12 mouse cellular contexts compared by ENCODE assay signal in genomic region chr17:32268540-32268960, GRCm38 (mm10). TPM values are rescaled to one million over a fixed set of nuclear protein-coding genes. Genes with fewer than 3 reads are reported as not detected.
A peak's percentile ranks its signal among the peaks of the same experiment; 100 is the strongest.
DNase-seq lines count a peak whose midpoint lies in the region; ATAC-seq and TF ChIP-seq lines count a peak whose summit lies in the region.
"Had no signal": no experiment of that assay in that cellular context is flagged by ENCODE, and none has a peak within 500 bp of the region (broad histone marks: within the 10 kb centered on the region; RNA-seq: fewer than 3 reads in every experiment).

No protein-coding gene starts in this region.

- 40% methylated on average over 3 of the region's 3 CpGs for WGBS in heart, postnatal 0 days
- 87% methylated on average over 3 of the region's 3 CpGs for WGBS in heart, embryonic 12.5 days
- WGBS in intestine, embryonic 15.5 days = 88% methylated on average over 3 of the region's 3 CpGs

- peaks cover 3% of the 10 kb centered on the region; the same call in 1 of the 2 replicates for H3K36me3 ChIP-seq in heart, postnatal 0 days (replicated peaks; ENCODE audit: control insufficient read depth, insufficient read depth, low read length)
- no peaks in the 10 kb centered on the region; the same call in 1 of the 2 replicates for H3K36me3 ChIP-seq in heart, embryonic 12.5 days
- H3K36me3 ChIP-seq in intestine, embryonic 15.5 days = no peaks in the 10 kb centered on the region

- TF ChIP-seq EP300 in heart, postnatal 0 days (IDR thresholded peaks at IDR 0.05; ENCODE audit: low read depth) = no peak

- no peaks in the 10 kb centered on the region for H3K9me3 ChIP-seq in heart, postnatal 0 days (replicated peaks; ENCODE audit: control insufficient read depth, low read length)
- no peaks in the 10 kb centered on the region for H3K9me3 ChIP-seq in heart, embryonic 12.5 days (replicated peaks)
- no peaks in the 10 kb centered on the region for H3K9me3 ChIP-seq in intestine, embryonic 15.5 days

- peak overlapping the region; percentile 75 for H3K27ac ChIP-seq in heart, postnatal 0 days (ENCODE audit: low read depth)
- H3K27ac ChIP-seq in heart, embryonic 12.5 days (ENCODE audit: poor library complexity, severe bottlenecking) = no peak overlapping the region
- H3K27ac ChIP-seq in intestine, embryonic 15.5 days = no peak overlapping the region
- H3K27ac ChIP-seq: left cerebral cortex, adult 2 months had no signal

- peaks cover 47% of the 10 kb centered on the region for H3K4me1 ChIP-seq in heart, postnatal 0 days (ENCODE audit: control insufficient read depth, insufficient read depth)
- H3K4me1 ChIP-seq in heart, embryonic 12.5 days (replicated peaks) = peaks cover 25% of the 10 kb centered on the region
- H3K4me1 ChIP-seq in intestine, embryonic 15.5 days (replicated peaks) = no peaks in the 10 kb centered on the region

- no peak overlapping the region for H3K4me3 ChIP-seq in heart, postnatal 0 days (ENCODE audit: low read depth, low read length)
- no peak overlapping the region for H3K4me3 ChIP-seq in heart, embryonic 12.5 days
- no peak overlapping the region for H3K4me3 ChIP-seq in intestine, embryonic 15.5 days (replicated peaks)
- H3K4me3 ChIP-seq: left cerebral cortex, adult 2 months had no signal

- no peaks in the 10 kb centered on the region for H3K27me3 ChIP-seq in heart, postnatal 0 days (ENCODE audit: control insufficient read depth, insufficient read depth, low read length)
- no peaks in the 10 kb centered on the region for H3K27me3 ChIP-seq in heart, embryonic 12.5 days (replicated peaks)
- no peaks in the 10 kb centered on the region for H3K27me3 ChIP-seq in intestine, embryonic 15.5 days (replicated peaks)

- 0 out of 2 replicates have a peak overlapping the region, but pooled peaks have one; percentile 6 for H3K4me2 ChIP-seq in heart, postnatal 0 days (ENCODE audit: low read depth, low read length)
- H3K4me2 ChIP-seq in heart, embryonic 12.5 days = no peak overlapping the region
- H3K4me2 ChIP-seq in intestine, embryonic 15.5 days (replicated peaks) = no peak overlapping the region

- ATAC-seq in heart, postnatal 0 days (ENCODE audit: insufficient read depth, low read depth) = peak; percentile 85
- ATAC-seq in heart, embryonic 12.5 days (ENCODE audit: insufficient number of reproducible peaks, low FRiP score) = no peak
- no peak for ATAC-seq in intestine, embryonic 15.5 days
- ATAC-seq: intestine, postnatal 0 days had no signal

- no peak for TF ChIP-seq CTCF in heart, postnatal 0 days (IDR thresholded peaks at IDR 0.05; ENCODE audit: low read depth)

- no peak overlapping the region for H3K9ac ChIP-seq in heart, postnatal 0 days (replicated peaks; ENCODE audit: low read depth, low read length)
- H3K9ac ChIP-seq in heart, embryonic 12.5 days = no peak overlapping the region
- no peak overlapping the region for H3K9ac ChIP-seq in intestine, embryonic 15.5 days

- peak; percentile 74 for DNase-seq in heart, postnatal 0 days (ENCODE audit: low spot score)
- peak; percentile 50 for DNase-seq in 416B (ENCODE audit: low read depth)
- peak; percentile 69 for DNase-seq in adrenal gland, adult 8-10 months
- peak; percentile 39 to 79 for DNase-seq in cerebellum, postnatal 14 days
- no peak for DNase-seq in spleen, adult 18-20 months
- DNase-seq in kidney, postnatal 4 days = no peak
- DNase-seq: lung, adult 2 months; right cerebral cortex, postnatal 4 days had no signal

RNA-seq across cellular contexts. Expression of gene Brd4, which starts 16.0 kb away (rescaled TPM):
- 13.0 and 15.0 TPM in 2 replicates for total RNA-seq in heart, postnatal 0 days (2014; rRNA removed; ENCODE audit: low replicate concordance)
- 26.8 and 28.1 TPM in 2 replicates for polyA plus RNA-seq in heart, postnatal 0 days (2015; fragmentation: Nextera tagmentation; extraction: Ambion mirVana)
- polyA plus RNA-seq in heart, embryonic 12.5 days (2016; fragmentation: Nextera tagmentation; extraction: Ambion mirVana) = 72.6 and 76.6 TPM in 2 replicates
- total RNA-seq in adrenal gland, adult 8-10 months (2022) = 100 to 1,000 TPM in 3 of 4 experiments, 10 to 100 TPM in 1; 95.4 to 135 (median 109) TPM
- polyA plus RNA-seq in intestine, embryonic 15.5 days (2015; fragmentation: Nextera tagmentation; extraction: Ambion mirVana) = 68.1 and 70.5 TPM in 2 replicates

RNA-seq across cellular contexts. Expression of gene Akap8, which starts 52.5 kb away (rescaled TPM):
- total RNA-seq in heart, postnatal 0 days (2014; rRNA removed; ENCODE audit: low replicate concordance) = 65.8 and 110 TPM in 2 replicates
- polyA plus RNA-seq in heart, postnatal 0 days (2015; fragmentation: Nextera tagmentation; extraction: Ambion mirVana) = 31.0 and 40.2 TPM in 2 replicates
- 85.1 and 88.9 TPM in 2 replicates for polyA plus RNA-seq in heart, embryonic 12.5 days (2016; fragmentation: Nextera tagmentation; extraction: Ambion mirVana)
- total RNA-seq in adrenal gland, adult 8-10 months (2022) = 100 to 1,000 TPM in 2 of 4 experiments, 10 to 100 TPM in 2; 60.5 to 149 (median 103) TPM
- 83.2 and 85.6 TPM in 2 replicates for polyA plus RNA-seq in intestine, embryonic 15.5 days (2015; fragmentation: Nextera tagmentation; extraction: Ambion mirVana)

Comparison
In these comparisons a context has a peak if more than half of its experiments do, and no peak if none do; other contexts are left out.
1. DNase-seq: peak in heart, postnatal 0 days (single experiment), 416B (single experiment), adrenal gland, adult 8-10 months (single experiment) and cerebellum, postnatal 14 days (2 of 2); none in spleen, adult 18-20 months (0 of 2) and kidney, postnatal 4 days (0 of 2).